8 mouse cellular contexts compared by ENCODE assay signal in genomic region chr6:137558840-137559239, GRCm38 (mm10).
DNase-seq lines count a peak whose midpoint lies in the region; ATAC-seq and TF ChIP-seq lines count a peak whose summit lies in the region.

No protein-coding gene starts in this region.

- H3K27ac ChIP-seq in intestine, postnatal 0 days (ENCODE audit: low read depth, low read length): peak overlapping the region; percentile 60
- no peak overlapping the region for H3K27ac ChIP-seq in hindbrain, embryonic 13.5 days

- no peaks in the 10 kb centered on the region for H3K9me3 ChIP-seq in intestine, postnatal 0 days (ENCODE audit: control insufficient read depth)
- no peaks in the 10 kb centered on the region for H3K9me3 ChIP-seq in hindbrain, embryonic 13.5 days

- peak; percentile 44 for ATAC-seq in intestine, postnatal 0 days
- ATAC-seq in hindbrain, embryonic 13.5 days (ENCODE audit: low FRiP score): no peak

- H3K36me3 ChIP-seq in intestine, postnatal 0 days (ENCODE audit: control insufficient read depth, insufficient read depth): peaks cover 30% of the 10 kb centered on the region
- no peaks in the 10 kb centered on the region for H3K36me3 ChIP-seq in hindbrain, embryonic 13.5 days

- H3K27me3 ChIP-seq in intestine, postnatal 0 days (replicated peaks; ENCODE audit: control insufficient read depth, insufficient read depth, low read length): no peaks in the 10 kb centered on the region
- H3K27me3 ChIP-seq in hindbrain, embryonic 13.5 days: no peaks in the 10 kb centered on the region

- no peak overlapping the region for H3K9ac ChIP-seq in intestine, postnatal 0 days (ENCODE audit: low read depth, low read length)
- no peak overlapping the region for H3K9ac ChIP-seq in hindbrain, embryonic 13.5 days

- peaks cover 13% of the 10 kb centered on the region; the same call in 1 of the 2 replicates for H3K4me1 ChIP-seq in intestine, postnatal 0 days (replicated peaks; ENCODE audit: control insufficient read depth, insufficient read depth, low read length)
- H3K4me1 ChIP-seq in hindbrain, embryonic 13.5 days (replicated peaks): peaks cover 19% of the 10 kb centered on the region

- peak; percentile 28 to 39 for DNase-seq in left cerebral cortex, adult 18-20 months (ENCODE audit: low spot score in 2 of 2)
- no peak for DNase-seq in left cerebral cortex, postnatal 4 days
- peak; percentile 97 for DNase-seq in fibroblast of lung, adult 2 months (ENCODE audit: low read depth)
- DNase-seq in lung, postnatal 4 days: peak; percentile 56
- peak; percentile 79 to 88 for DNase-seq in urinary bladder, postnatal 36 days (ENCODE audit: low spot score in 2 of 2)
- DNase-seq in spleen, postnatal 4 days (ENCODE audit: low spot score in 2 of 2): no peak

- 54% methylated on average over 13 of the region's 13 CpGs for WGBS in intestine, postnatal 0 days
- 86% methylated on average over 13 of the region's 13 CpGs for WGBS in hindbrain, embryonic 13.5 days

- TF ChIP-seq CTCF in intestine, postnatal 0 days (IDR thresholded peaks at IDR 0.05; ENCODE audit: low read depth): no peak

- H3K4me2 ChIP-seq in intestine, postnatal 0 days (replicated peaks; ENCODE audit: low read depth): peak overlapping the region; percentile 24; the same call in 1 of the 2 replicates
- H3K4me2 ChIP-seq in hindbrain, embryonic 13.5 days: no peak overlapping the region

- no peak overlapping the region for H3K4me3 ChIP-seq in intestine, postnatal 0 days (ENCODE audit: low read depth, low read length)
- no peak overlapping the region for H3K4me3 ChIP-seq in hindbrain, embryonic 13.5 days

- intact Hi-C loops in left cerebral cortex, postnatal 4 days (cut with DNase I): no loop called here

Comparison
In these comparisons a context has a peak if more than half of its experiments do, and no peak if none do; other contexts are left out.
1. DNase-seq: peak in left cerebral cortex, adult 18-20 months (2 of 2), fibroblast of lung, adult 2 months (single experiment), lung, postnatal 4 days (2 of 2) and urinary bladder, postnatal 36 days (2 of 2); none in left cerebral cortex, postnatal 4 days (single experiment) and spleen, postnatal 4 days (0 of 2).